ENCODE assay signal across 8 mouse cellular contexts in the genomic region with DNA sequence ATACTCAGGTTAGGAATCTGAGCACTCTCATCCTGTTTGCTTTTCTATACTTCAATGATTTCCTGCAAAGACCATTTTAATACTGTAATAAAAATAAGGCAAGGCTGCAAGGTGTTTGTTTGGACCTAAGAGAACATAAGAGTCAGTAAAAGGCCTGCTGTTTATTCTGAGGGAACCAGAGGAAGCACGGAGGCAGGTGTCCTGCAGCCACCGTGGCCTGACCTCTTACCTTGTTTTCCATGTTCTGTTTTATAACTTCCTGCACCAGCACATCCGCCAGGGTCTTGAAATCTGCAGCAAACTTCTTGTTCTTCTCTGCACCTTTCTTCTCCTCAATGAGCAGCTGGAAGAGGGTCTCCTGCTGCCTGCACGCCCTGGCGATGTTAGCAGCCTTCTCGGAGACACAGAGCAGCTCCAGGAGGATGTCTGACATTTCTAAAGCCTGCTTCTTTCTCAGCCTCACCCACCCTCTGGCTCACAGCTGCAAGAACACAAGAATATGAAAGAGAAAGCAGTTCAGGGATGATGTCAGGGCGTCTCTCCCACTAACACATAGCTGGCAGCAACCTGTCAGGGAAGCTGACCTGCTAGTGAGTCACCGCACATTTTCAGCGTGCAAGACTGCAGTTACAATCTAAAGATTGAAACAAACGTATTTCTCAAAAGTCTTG. TPM values are rescaled to one million over a fixed set of nuclear protein-coding genes. Genes with fewer than 3 reads are reported as not detected.
DNase-seq lines count a peak whose midpoint lies in the region; ATAC-seq and TF ChIP-seq lines count a peak whose summit lies in the region.

No protein-coding gene starts in this region.

- H3K4me3 ChIP-seq in kidney, postnatal 0 days (replicated peaks; ENCODE audit: low read depth, low read length), result no peak overlapping the region
- H3K4me3 ChIP-seq in CH12.LX (replicated peaks in 1 of 3; ENCODE audit: low read depth in 2 of 3, low read length in 2 of 3, poor library complexity in 1 of 3), result peak overlapping the region; percentile 16 to 41 (median 23)
- no peak overlapping the region for H3K4me3 ChIP-seq in hindbrain, embryonic 14.5 days (replicated peaks; ENCODE audit: low read length)

- dilution Hi-C loops in CH12.LX (cut with MboI; ENCODE audit: extremely low pct_ligation_motif_present, extremely low pct_unique_long_range_greater_than_20kb, low sequenced_read_pairs), result no loop called here

- peak overlapping the region; percentile 11; the same call in 1 of the 2 replicates for H3K4me2 ChIP-seq in kidney, postnatal 0 days (ENCODE audit: low read length)
- H3K4me2 ChIP-seq in CH12.LX (ENCODE audit: insufficient read depth, low read depth, poor library complexity, severe bottlenecking), result peak overlapping the region; percentile 92
- no peak overlapping the region for H3K4me2 ChIP-seq in hindbrain, embryonic 14.5 days (replicated peaks)

- TF ChIP-seq POLR2A in CH12.LX (IDR thresholded peaks at IDR 0.05; ENCODE audit: low read depth, low read length), result no peak; the same call in 1 of the 2 replicates

- in situ Hi-C loops in CH12.LX (cut with MboI; ENCODE audit: low pct_ligation_motif_present, low pct_unique_long_range_greater_than_20kb, low sequenced_read_pairs), result no loop called here

- peak overlapping the region; percentile 51; the same call in 1 of the 2 replicates for H3K27ac ChIP-seq in kidney, postnatal 0 days
- peak overlapping the region; percentile 58 for H3K27ac ChIP-seq in CH12.LX (ENCODE audit: insufficient read depth, low read depth)
- H3K27ac ChIP-seq in hindbrain, embryonic 14.5 days, result no peak overlapping the region

- peak; percentile 46; the same call in 1 of the 2 replicates for TF ChIP-seq EP300 in CH12.LX (IDR thresholded peaks at IDR 0.05; ENCODE audit: low read length)

- peaks cover 22% of the 10 kb centered on the region for H3K4me1 ChIP-seq in kidney, postnatal 0 days (replicated peaks; ENCODE audit: insufficient read depth, low read length)
- peaks cover 15 to 83% of the 10 kb centered on the region in 2 experiments for H3K4me1 ChIP-seq in CH12.LX (ENCODE audit: control insufficient read depth in 1 of 2, insufficient read depth in 2 of 2)
- H3K4me1 ChIP-seq in hindbrain, embryonic 14.5 days (replicated peaks; ENCODE audit: control insufficient read depth, insufficient read depth, low read length), result no peaks in the 10 kb centered on the region

- peak; percentile 18 for DNase-seq in kidney, postnatal 0 days (ENCODE audit: low spot score)
- DNase-seq in kidney, postnatal 14 days, result no peak
- DNase-seq in CH12.LX (ENCODE audit: extremely low read depth), result peak; percentile 50
- DNase-seq in frontal cortex, postnatal 36 days (ENCODE audit: low spot score in 2 of 2), result peak; percentile 60 to 67
- peak; percentile 57 to 67 for DNase-seq in left cerebral cortex, postnatal 14 days (ENCODE audit: low spot score in 2 of 2)
- no peak for DNase-seq in embryo, embryonic 9.5 days (ENCODE audit: extremely low spot score)
- DNase-seq in hindbrain, embryonic 14.5 days (ENCODE audit: low spot score), result no peak

- no peak for TF ChIP-seq RAD21 in CH12.LX (IDR thresholded peaks at IDR 0.05; ENCODE audit: low read depth, low read length)

- WGBS in kidney, postnatal 0 days, result 29% methylated on average over 10 of the region's 10 CpGs
- 79% methylated on average over 10 of the region's 10 CpGs for WGBS in hindbrain, embryonic 14.5 days

- no peak for TF ChIP-seq CTCF in kidney, postnatal 0 days (IDR thresholded peaks at IDR 0.05; ENCODE audit: low read depth)
- TF ChIP-seq CTCF in CH12.LX (conservative IDR thresholded peaks at IDR 0.05 in 1 of 2, IDR thresholded peaks at IDR 0.05 in 1 of 2; ENCODE audit: low read depth in 2 of 2, low read length in 2 of 2), result no peak

- no peaks in the 10 kb centered on the region; the same call in 1 of the 2 replicates for H3K79me2 ChIP-seq in CH12.LX (replicated peaks; ENCODE audit: control insufficient read depth, extremely low read depth, insufficient read depth, poor library complexity, severe bottlenecking)

- H3K9me3 ChIP-seq in kidney, postnatal 0 days (replicated peaks; ENCODE audit: low read length), result no peaks in the 10 kb centered on the region
- H3K9me3 ChIP-seq in CH12.LX (replicated peaks; ENCODE audit: low read length), result no peaks in the 10 kb centered on the region
- no peaks in the 10 kb centered on the region for H3K9me3 ChIP-seq in hindbrain, embryonic 14.5 days (ENCODE audit: control insufficient read depth, low read length)

- ATAC-seq in kidney, postnatal 0 days (replicated peaks; ENCODE audit: low FRiP score, low read depth), result no peak
- peak; percentile 49; the same call in 1 of the 2 replicates for ATAC-seq in neutrophil, adult 5-6 weeks (ENCODE audit: extremely low read depth, insufficient number of reproducible peaks, low FRiP score, poor library complexity, severe bottlenecking)
- no peak for ATAC-seq in hindbrain, embryonic 14.5 days (ENCODE audit: low FRiP score)

- no peaks in the 10 kb centered on the region for H3K36me3 ChIP-seq in kidney, postnatal 0 days (ENCODE audit: insufficient read depth, low read length)
- H3K36me3 ChIP-seq in CH12.LX (replicated peaks in 1 of 2; ENCODE audit: control insufficient read depth in 1 of 2, insufficient read depth in 1 of 2, low read length in 1 of 2), result peaks cover 6 to 15% of the 10 kb centered on the region in 2 experiments
- H3K36me3 ChIP-seq in hindbrain, embryonic 14.5 days (replicated peaks; ENCODE audit: control insufficient read depth, insufficient read depth), result peaks cover 22% of the 10 kb centered on the region

- H3K9ac ChIP-seq in kidney, postnatal 0 days (ENCODE audit: low read depth, low read length), result no peak overlapping the region
- peak overlapping the region; percentile 70 for H3K9ac ChIP-seq in CH12.LX (ENCODE audit: insufficient read depth, low read depth)
- H3K9ac ChIP-seq in hindbrain, embryonic 14.5 days, result no peak overlapping the region

- H3K27me3 ChIP-seq in kidney, postnatal 0 days (ENCODE audit: insufficient read depth, low read length), result no peaks in the 10 kb centered on the region
- H3K27me3 ChIP-seq in CH12.LX (replicated peaks), result no peaks in the 10 kb centered on the region
- no peaks in the 10 kb centered on the region for H3K27me3 ChIP-seq in hindbrain, embryonic 14.5 days (ENCODE audit: control insufficient read depth, insufficient read depth, low read length)

- intact Hi-C loops in left cerebral cortex, postnatal 14 days (cut with DNase I), result loop anchor here (10.0 kb wide), 1 partner anchor 236 kb away; no protein-coding TSS in a partner anchor

TF ChIP-seq in CH12.LX, 34 proteins besides CTCF, POLR2A, EP300 and RAD21 (continues in another document):
- TF ChIP-seq RCOR1 (conservative IDR thresholded peaks at IDR 0.05; ENCODE audit: low read depth, low read length) (no peak), USF2 (conservative IDR thresholded peaks at IDR 0.05; ENCODE audit: low read depth, low read length) (no peak), CHD2 (IDR thresholded peaks at IDR 0.05; ENCODE audit: low read length) (no peak), MXI1 (IDR thresholded peaks at IDR 0.05; ENCODE audit: low read depth, low read length) (peak; percentile 65), MAZ (IDR thresholded peaks at IDR 0.05; ENCODE audit: low read depth, low read length) (no peak), UBTF (IDR thresholded peaks at IDR 0.05; ENCODE audit: low read depth, low read length) (no peak), POLR2AphosphoS2 (IDR thresholded peaks at IDR 0.05; ENCODE audit: low read depth, low read length) (no peak), USF1 (IDR thresholded peaks at IDR 0.05; ENCODE audit: low read depth, low read length) (no peak), ZMIZ1 (IDR thresholded peaks at IDR 0.05; ENCODE audit: low read depth, low read length) (no peak), SIN3A (IDR thresholded peaks at IDR 0.05; ENCODE audit: low read length) (peak; percentile 70; the same call in 1 of the 2 replicates), KAT2A (IDR thresholded peaks at IDR 0.05; ENCODE audit: insufficient replicate concordance, low read length) (no peak), E2F4 (IDR thresholded peaks at IDR 0.05; ENCODE audit: insufficient replicate concordance, low read depth, low read length) (no peak), NELFE (IDR thresholded peaks at IDR 0.05; ENCODE audit: low read depth, low read length) (peak; percentile 45; the same call in 1 of the 2 replicates), ZC3H11A (IDR thresholded peaks at IDR 0.05; ENCODE audit: low read depth, low read length) (no peak), TBP (conservative IDR thresholded peaks at IDR 0.05; ENCODE audit: low read depth, low read length) (no peak), NRF1 (IDR thresholded peaks at IDR 0.05; ENCODE audit: low read depth, low read length) (no peak), JUN (IDR thresholded peaks at IDR 0.05; ENCODE audit: insufficient read depth, low read depth, low read length) (peak; percentile 29; the same call in 1 of the 2 replicates), MEF2A (IDR thresholded peaks at IDR 0.05; ENCODE audit: borderline replicate concordance, low read depth, low read length) (no peak), BHLHE40 (IDR thresholded peaks at IDR 0.05; ENCODE audit: low read depth, low read length) (no peak; the same call in 1 of the 2 replicates), HCFC1 (IDR thresholded peaks at IDR 0.05; ENCODE audit: low read depth, low read length) (no peak), IRF4 (IDR thresholded peaks at IDR 0.05; ENCODE audit: low read depth, low read length) (peak; percentile 51; the same call in 1 of the 2 replicates), ZNF384 (IDR thresholded peaks at IDR 0.05; ENCODE audit: low read depth, low read length) (no peak), CHD1 (IDR thresholded peaks at IDR 0.05; ENCODE audit: low read depth, low read length) (no peak)

RNA-seq across cellular contexts. Expression of a gene that starts 18.3 kb away (rescaled TPM):
- 16.3 and 16.9 TPM in 2 replicates for polyA plus RNA-seq in kidney, postnatal 0 days (2015; fragmentation: Nextera tagmentation; extraction: Ambion mirVana)
- total RNA-seq in CH12.LX (2012; rRNA removed) (13.6 and 14.8 TPM in 2 replicates), CH12.LX (2014; rRNA removed) (10.0 and 13.0 TPM in 2 replicates)
- polyA plus RNA-seq in CH12.LX (2012; ENCODE audit: insufficient read length, low read depth), result 9.2 and 10.5 TPM in 2 replicates
- 10 to 100 TPM; 41.6 to 43.9 TPM for total RNA-seq in left cerebral cortex, postnatal 14 days (2021)
- total RNA-seq in neutrophil, adult 5-6 weeks (2017), result 57.5 and 61.9 TPM in 2 replicates
- polyA plus RNA-seq in hindbrain, embryonic 14.5 days (2014; fragmentation: Nextera tagmentation; extraction: Ambion mirVana), result 35.1 and 35.7 TPM in 2 replicates

RNA-seq across cellular contexts. Expression of a gene that starts 45.5 kb away (rescaled TPM):
- polyA plus RNA-seq in kidney, postnatal 0 days (2015; fragmentation: Nextera tagmentation; extraction: Ambion mirVana), result 29.4 and 30.7 TPM in 2 replicates
- total RNA-seq in CH12.LX (2012; rRNA removed), result 14.5 and 17.1 TPM in 2 replicates
- 31.9 and 32.3 TPM in 2 replicates for total RNA-seq in CH12.LX (2014; rRNA removed)
- 20.6 and 32.1 TPM in 2 replicates for polyA plus RNA-seq in CH12.LX (2012; ENCODE audit: insufficient read length, low read depth)
- 10 to 100 TPM; 11.9 to 14.6 TPM for total RNA-seq in left cerebral cortex, postnatal 14 days (2021)
- 29.4 and 38.8 TPM in 2 replicates for total RNA-seq in neutrophil, adult 5-6 weeks (2017)
- 28.4 and 32.3 TPM in 2 replicates for polyA plus RNA-seq in hindbrain, embryonic 14.5 days (2014; fragmentation: Nextera tagmentation; extraction: Ambion mirVana)

Comparison
In these comparisons a context has a peak if more than half of its experiments do, and no peak if none do; other contexts are left out.
1. DNase-seq: peak in kidney, postnatal 0 days (single experiment), CH12.LX (single experiment), frontal cortex, postnatal 36 days (2 of 2) and left cerebral cortex, postnatal 14 days (2 of 2); none in kidney, postnatal 14 days (single experiment), embryo, embryonic 9.5 days (single experiment) and hindbrain, embryonic 14.5 days (single experiment).
2. H3K4me3 ChIP-seq: peak in CH12.LX (3 of 3); none in kidney, postnatal 0 days (single experiment) and hindbrain, embryonic 14.5 days (single experiment).